Mouse (Mus musculus): ENCODE data around the gene Pbld1. TPM values are rescaled to one million over a fixed set of nuclear protein-coding genes. Genes with fewer than 3 reads are reported as not detected.

Gene Pbld1
- polyA plus RNA-seq, 1 experiment from 2014 or later = 0.74 TPM

GRCm38 (mm10) chr10:63027376-63028161, 32.4 kb upstream of the Pbld1 start:
- 94% methylated on average over 10 of the region's 10 CpGs for WGBS

DNA sequence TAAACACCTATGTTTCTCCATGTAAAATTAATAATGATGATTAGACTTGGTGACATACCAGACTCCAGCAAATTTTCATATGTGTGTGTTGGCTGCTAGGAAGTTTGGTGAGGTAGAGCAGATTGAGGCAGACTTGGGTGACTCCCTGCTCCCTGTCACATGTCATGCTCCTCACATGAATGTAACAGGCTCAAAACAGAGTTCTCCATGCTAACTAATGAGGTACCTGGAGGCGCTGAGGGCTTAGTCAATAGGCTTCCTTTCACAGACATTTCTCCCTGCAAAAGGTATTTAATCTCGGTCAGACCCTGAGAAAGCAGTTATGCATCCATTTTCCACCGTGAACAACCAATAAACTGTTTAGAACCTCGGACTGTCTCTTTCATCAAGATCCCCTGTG, 31.6 kb upstream of the Pbld1 start:
- Histone ChIP-seq H3K27ac (replicated peaks; ENCODE audit: low read depth, low read length) (no peak overlapping the region), H3K36me3 (replicated peaks; ENCODE audit: control insufficient read depth, insufficient read depth, low read depth, low read length) (no peaks in the 10 kb centered on the region), H3K4me2 (ENCODE audit: low read depth, low read length) (no peak overlapping the region), H3K4me1 (ENCODE audit: control insufficient read depth, insufficient read depth, low read length) (no peaks in the 10 kb centered on the region), H3K4me3 (ENCODE audit: low read depth, low read length) (no peak overlapping the region), H3K9me3 (replicated peaks; ENCODE audit: control insufficient read depth, low read length) (no peaks in the 10 kb centered on the region), H3K9ac (replicated peaks; ENCODE audit: low read length) (no peak overlapping the region), H3K27me3 (ENCODE audit: control insufficient read depth, insufficient read depth, low read length) (no peaks in the 10 kb centered on the region)
- WGBS = 78% methylated on average over 4 of the region's 4 CpGs
- ATAC-seq (replicated peaks; ENCODE audit: insufficient number of reproducible peaks, low FRiP score, low TSS enrichment, low read depth) (no peak), DNase-seq (ENCODE audit: low spot score) (no peak)

More at GRCm38 (mm10) chr10:63027376-63028161, 32.4 kb upstream of the Pbld1 start:
- H3K9me3 ChIP-seq (replicated peaks; ENCODE audit: control insufficient read depth, low read length) = no peaks in the 10 kb centered on the region
- H3K27ac ChIP-seq (replicated peaks; ENCODE audit: low read depth, low read length) = no peak overlapping the region
- no peak overlapping the region for H3K4me2 ChIP-seq (ENCODE audit: low read depth, low read length)
- no peaks in the 10 kb centered on the region for H3K4me1 ChIP-seq (ENCODE audit: control insufficient read depth, insufficient read depth, low read length)
- H3K9ac ChIP-seq (replicated peaks; ENCODE audit: low read length) = no peak overlapping the region
- H3K36me3 ChIP-seq (replicated peaks; ENCODE audit: control insufficient read depth, insufficient read depth, low read depth, low read length) = no peaks in the 10 kb centered on the region
- H3K27me3 ChIP-seq (ENCODE audit: control insufficient read depth, insufficient read depth, low read length) = no peaks in the 10 kb centered on the region
- H3K4me3 ChIP-seq (ENCODE audit: low read depth, low read length) = no peak overlapping the region
- DNase-seq (ENCODE audit: low spot score) (no peak), ATAC-seq (replicated peaks; ENCODE audit: insufficient number of reproducible peaks, low FRiP score, low TSS enrichment, low read depth) (no peak)

DNA sequence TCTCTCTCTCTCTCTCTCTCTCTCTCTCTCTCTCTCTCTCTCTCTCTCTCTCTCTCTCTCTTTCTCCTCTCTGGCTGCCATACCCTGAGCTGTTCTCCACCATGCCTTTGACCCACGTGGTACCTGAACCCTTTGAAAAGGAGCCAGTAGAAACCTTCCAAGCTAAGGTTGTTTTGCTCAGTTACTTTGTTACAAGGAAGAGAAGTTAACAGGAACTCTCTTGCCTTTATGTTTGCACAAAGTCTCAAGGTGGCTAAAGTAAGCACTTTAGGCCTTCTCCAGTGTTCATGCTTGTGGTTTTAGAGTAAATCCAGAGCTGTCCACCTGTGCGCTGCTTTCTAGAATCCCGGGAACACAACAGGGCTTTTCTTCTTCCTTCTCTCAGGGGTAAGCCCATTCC, 27.7 kb upstream of the Pbld1 start:
- Histone ChIP-seq H3K36me3 (replicated peaks; ENCODE audit: control insufficient read depth, insufficient read depth, low read depth, low read length) (no peaks in the 10 kb centered on the region), H3K4me2 (ENCODE audit: low read depth, low read length) (no peak overlapping the region), H3K27ac (replicated peaks; ENCODE audit: low read depth, low read length) (no peak overlapping the region), H3K27me3 (ENCODE audit: control insufficient read depth, insufficient read depth, low read length) (no peaks in the 10 kb centered on the region), H3K4me1 (ENCODE audit: control insufficient read depth, insufficient read depth, low read length) (no peaks in the 10 kb centered on the region), H3K4me3 (ENCODE audit: low read depth, low read length) (no peak overlapping the region), H3K9ac (replicated peaks; ENCODE audit: low read length) (no peak overlapping the region), H3K9me3 (replicated peaks; ENCODE audit: control insufficient read depth, low read length) (no peaks in the 10 kb centered on the region)
- 75% methylated on average over 3 of the region's 3 CpGs for WGBS
- DNase-seq (ENCODE audit: low spot score) = no peak
- no peak for ATAC-seq (replicated peaks; ENCODE audit: insufficient number of reproducible peaks, low FRiP score, low TSS enrichment, low read depth)

DNA sequence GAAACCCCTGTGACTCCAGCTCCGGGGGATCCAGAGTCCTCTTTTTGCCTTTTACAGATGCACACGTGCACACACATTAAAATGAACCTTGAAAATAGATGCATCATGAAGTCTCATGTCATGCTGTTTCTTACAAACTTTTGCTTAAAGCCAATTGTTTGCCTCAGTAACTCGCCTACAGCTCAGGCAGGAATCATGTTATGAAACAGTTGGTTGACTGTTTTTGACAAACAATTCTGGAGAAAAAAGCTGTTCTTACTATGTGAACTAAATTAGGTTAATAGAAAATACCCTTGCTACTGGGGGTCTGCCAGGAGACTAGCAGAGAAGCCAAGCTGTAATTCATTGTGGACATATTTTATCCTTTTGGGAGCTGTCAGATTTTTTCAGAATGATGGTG, 27.0 kb upstream of the Pbld1 start:
- Histone ChIP-seq H3K9ac (replicated peaks; ENCODE audit: low read length) (no peak overlapping the region), H3K4me3 (ENCODE audit: low read depth, low read length) (no peak overlapping the region), H3K27me3 (ENCODE audit: control insufficient read depth, insufficient read depth, low read length) (no peaks in the 10 kb centered on the region), H3K36me3 (replicated peaks; ENCODE audit: control insufficient read depth, insufficient read depth, low read depth, low read length) (no peaks in the 10 kb centered on the region), H3K4me1 (ENCODE audit: control insufficient read depth, insufficient read depth, low read length) (no peaks in the 10 kb centered on the region), H3K27ac (replicated peaks; ENCODE audit: low read depth, low read length) (no peak overlapping the region), H3K4me2 (ENCODE audit: low read depth, low read length) (no peak overlapping the region), H3K9me3 (replicated peaks; ENCODE audit: control insufficient read depth, low read length) (no peaks in the 10 kb centered on the region)
- DNase-seq (ENCODE audit: low spot score) = no peak
- ATAC-seq (replicated peaks; ENCODE audit: insufficient number of reproducible peaks, low FRiP score, low TSS enrichment, low read depth) = no peak
- 74% methylated on average over 3 of the region's 3 CpGs for WGBS

- no peaks in the 10 kb centered on the region for H3K9me3 ChIP-seq (replicated peaks; ENCODE audit: control insufficient read depth, low read length)
- no peak overlapping the region for H3K4me2 ChIP-seq (ENCODE audit: low read depth, low read length)
- H3K36me3 ChIP-seq (replicated peaks; ENCODE audit: control insufficient read depth, insufficient read depth, low read depth, low read length) = no peaks in the 10 kb centered on the region
- H3K9ac ChIP-seq (replicated peaks; ENCODE audit: low read length) = no peak overlapping the region
- no peaks in the 10 kb centered on the region for H3K4me1 ChIP-seq (ENCODE audit: control insufficient read depth, insufficient read depth, low read length)
- no peak for DNase-seq (ENCODE audit: low spot score)
- no peaks in the 10 kb centered on the region for H3K27me3 ChIP-seq (ENCODE audit: control insufficient read depth, insufficient read depth, low read length)
- 70% methylated on average over 14 of the region's 14 CpGs for WGBS
- no peak for ATAC-seq (replicated peaks; ENCODE audit: insufficient number of reproducible peaks, low FRiP score, low TSS enrichment, low read depth)
- no peak overlapping the region for H3K27ac ChIP-seq (replicated peaks; ENCODE audit: low read depth, low read length)
- no peak overlapping the region for H3K4me3 ChIP-seq (ENCODE audit: low read depth, low read length)
These were observed 21.2 kb upstream of the Pbld1 start for GRCm38 (mm10) chr10:63038571-63039320.

DNA sequence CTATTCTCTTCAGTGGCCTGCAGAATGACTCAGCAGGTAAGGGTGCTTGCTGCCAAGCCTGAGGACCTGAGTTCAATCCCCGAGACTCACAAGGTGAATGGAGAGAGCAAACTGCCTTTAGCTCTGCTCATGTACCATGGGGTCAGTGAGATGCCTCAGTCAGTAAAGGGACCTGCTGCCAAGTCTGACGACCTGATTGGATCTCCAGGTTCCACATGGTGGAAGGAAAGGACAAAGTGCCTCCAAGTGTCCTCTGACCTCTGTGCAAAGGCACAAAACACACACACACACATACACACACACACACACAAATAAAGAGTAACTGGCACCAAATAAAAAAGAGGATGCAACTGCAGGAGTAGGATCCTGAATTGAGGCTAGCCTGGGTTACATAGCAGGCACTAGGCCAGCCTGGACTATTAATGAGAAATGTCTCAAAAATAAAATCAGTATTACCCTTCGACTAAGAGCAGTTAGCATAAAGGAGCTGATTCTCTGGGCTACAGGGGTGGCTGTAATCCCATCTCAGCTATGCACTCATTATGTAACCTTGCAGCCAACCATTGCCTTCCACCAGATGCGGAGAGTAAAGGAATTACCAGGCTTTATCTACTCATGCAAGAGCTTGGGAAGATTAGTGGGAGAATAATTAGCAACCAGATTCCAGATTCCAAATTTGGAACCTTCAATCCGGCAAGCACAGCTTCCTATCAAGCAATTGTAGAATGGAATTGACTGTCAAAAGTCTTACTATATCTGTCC, 19.9 kb upstream of the Pbld1 start:
- ATAC-seq (replicated peaks; ENCODE audit: insufficient number of reproducible peaks, low FRiP score, low TSS enrichment, low read depth) (no peak), DNase-seq (ENCODE audit: low spot score) (no peak)
- H3K27me3 ChIP-seq (ENCODE audit: control insufficient read depth, insufficient read depth, low read length) = no peaks in the 10 kb centered on the region
- no peaks in the 10 kb centered on the region for H3K36me3 ChIP-seq (replicated peaks; ENCODE audit: control insufficient read depth, insufficient read depth, low read depth, low read length)
- 78% methylated on average over 5 of the region's 5 CpGs for WGBS
- H3K9me3 ChIP-seq (replicated peaks; ENCODE audit: control insufficient read depth, low read length) = no peaks in the 10 kb centered on the region
- H3K4me1 ChIP-seq (ENCODE audit: control insufficient read depth, insufficient read depth, low read length) = no peaks in the 10 kb centered on the region
- no peak overlapping the region for H3K9ac ChIP-seq (replicated peaks; ENCODE audit: low read length)
- no peak overlapping the region for H3K27ac ChIP-seq (replicated peaks; ENCODE audit: low read depth, low read length)
- no peak overlapping the region for H3K4me3 ChIP-seq (ENCODE audit: low read depth, low read length)
- no peak overlapping the region for H3K4me2 ChIP-seq (ENCODE audit: low read depth, low read length)

DNA sequence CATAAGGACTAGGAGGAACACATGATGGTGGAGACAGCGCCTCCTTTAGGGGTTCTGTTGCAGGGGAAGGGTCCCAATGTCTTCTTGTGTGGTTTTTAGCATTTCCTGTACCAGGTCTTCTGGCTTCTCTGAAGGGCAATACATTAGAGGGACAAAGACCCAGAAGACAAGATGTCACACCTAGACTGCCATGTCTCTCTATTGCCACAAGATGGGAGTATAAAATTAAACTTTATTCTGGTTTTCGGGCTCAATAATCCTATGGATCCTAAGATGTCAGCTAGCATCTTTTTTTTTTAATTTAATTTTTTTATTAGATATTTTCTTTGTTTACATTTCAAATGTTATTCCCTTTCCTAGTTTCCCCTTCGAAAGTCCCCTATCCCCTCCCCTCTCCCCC, 16.8 kb upstream of the Pbld1 start:
- DNase-seq (ENCODE audit: low spot score) (no peak), ATAC-seq (replicated peaks; ENCODE audit: insufficient number of reproducible peaks, low FRiP score, low TSS enrichment, low read depth) (no peak)
- Histone ChIP-seq H3K9ac (replicated peaks; ENCODE audit: low read length) (no peak overlapping the region), H3K27ac (replicated peaks; ENCODE audit: low read depth, low read length) (no peak overlapping the region), H3K4me2 (ENCODE audit: low read depth, low read length) (no peak overlapping the region), H3K27me3 (ENCODE audit: control insufficient read depth, insufficient read depth, low read length) (no peaks in the 10 kb centered on the region), H3K36me3 (replicated peaks; ENCODE audit: control insufficient read depth, insufficient read depth, low read depth, low read length) (no peaks in the 10 kb centered on the region), H3K4me1 (ENCODE audit: control insufficient read depth, insufficient read depth, low read length) (no peaks in the 10 kb centered on the region), H3K9me3 (replicated peaks; ENCODE audit: control insufficient read depth, low read length) (no peaks in the 10 kb centered on the region), H3K4me3 (ENCODE audit: low read depth, low read length) (no peak overlapping the region)
- 72% methylated on average over 3 of the region's 3 CpGs for WGBS

DNA sequence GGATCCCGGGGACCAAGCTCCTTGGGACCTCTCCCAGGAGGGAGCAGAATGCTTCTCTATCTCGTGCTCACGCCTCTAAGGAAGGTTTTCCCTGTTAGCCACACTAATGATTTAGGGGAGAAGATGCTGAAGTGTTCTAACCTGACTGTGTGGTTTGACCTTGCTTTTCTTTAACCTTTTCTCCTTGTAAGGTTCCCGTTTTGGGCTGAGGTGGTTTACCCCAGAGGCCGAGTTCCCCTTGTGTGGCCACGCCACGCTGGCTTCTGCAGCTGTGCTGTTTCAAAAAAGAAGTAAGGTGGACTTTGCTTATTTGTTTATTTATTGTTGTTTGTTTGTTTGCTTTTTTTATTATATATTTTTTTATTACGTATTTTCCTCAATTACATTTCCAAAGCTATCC, 12.2 kb upstream of the Pbld1 start:
- no peak for DNase-seq (ENCODE audit: low spot score)
- no peak overlapping the region for H3K4me3 ChIP-seq (ENCODE audit: low read depth, low read length)
- H3K4me2 ChIP-seq (ENCODE audit: low read depth, low read length) = no peak overlapping the region
- ATAC-seq (replicated peaks; ENCODE audit: insufficient number of reproducible peaks, low FRiP score, low TSS enrichment, low read depth) = no peak
- WGBS = 85% methylated on average over 8 of the region's 8 CpGs
- H3K9me3 ChIP-seq (replicated peaks; ENCODE audit: control insufficient read depth, low read length) = no peaks in the 10 kb centered on the region
- H3K9ac ChIP-seq (replicated peaks; ENCODE audit: low read length) = no peak overlapping the region
- H3K27ac ChIP-seq (replicated peaks; ENCODE audit: low read depth, low read length) = no peak overlapping the region
- H3K4me1 ChIP-seq (ENCODE audit: control insufficient read depth, insufficient read depth, low read length) = no peaks in the 10 kb centered on the region
- no peaks in the 10 kb centered on the region for H3K36me3 ChIP-seq (replicated peaks; ENCODE audit: control insufficient read depth, insufficient read depth, low read depth, low read length)
- H3K27me3 ChIP-seq (ENCODE audit: control insufficient read depth, insufficient read depth, low read length) = no peaks in the 10 kb centered on the region
